Mouse (Mus musculus) kidney, postnatal 0 days (tissue): ENCODE data around the gene Ang2. TPM values are rescaled to one million over a fixed set of nuclear protein-coding genes. Genes with fewer than 3 reads are reported as not detected.
A peak's percentile ranks its signal among the peaks of the same experiment; 100 is the strongest.

ENCODE experiments used
- ATAC-seq: fragments of 200-750 bp; cut with Nextera tagmentation; replicated peaks from 2 replicates; pipeline ENCODE4 v1.8.0; 2017; ENCODE audit warnings: low read depth, moderate number of reproducible peaks, moderate TSS enrichment, moderate library complexity; ENCODE audit not compliant: low FRiP score
- DNase-seq: peaks from one replicate; pipeline ENCODE4 v3.0.0-alpha.2; 2016; ENCODE audit warnings: low spot score
- H3K27ac ChIP-seq: fragments of 300-500 bp; sonication (generic); 2 replicates; pipeline ENCODE4 v1.5.1; 2014; ENCODE audit warnings: mild to moderate bottlenecking
- H3K27me3 ChIP-seq: fragments of 300-500 bp; sonication (generic); 2 replicates; pipeline ENCODE4 v1.6.1; 2014; ENCODE audit warnings: low read length, mixed read lengths; ENCODE audit not compliant: insufficient read depth
- H3K36me3 ChIP-seq: fragments of 300-500 bp; sonication (generic); 2 replicates; pipeline ENCODE4 v1.6.1; 2014; ENCODE audit warnings: low read length, mixed read lengths; ENCODE audit not compliant: insufficient read depth
- H3K4me1 ChIP-seq: fragments of 300-500 bp; sonication (generic); replicated peaks from 2 replicates; pipeline ENCODE4 v1.6.1; 2014; ENCODE audit warnings: antibody characterized with exemption, low read length, mixed read lengths; ENCODE audit not compliant: insufficient read depth
- H3K4me2 ChIP-seq: fragments of 300-500 bp; sonication (generic); 2 replicates; pipeline ENCODE4 v1.6.1; 2014; ENCODE audit warnings: mild to moderate bottlenecking, low read length, moderate library complexity, mixed read lengths
- H3K4me3 ChIP-seq: fragments of 300-500 bp; sonication (generic); replicated peaks from 2 replicates; pipeline ENCODE4 v1.5.1; 2014; ENCODE audit warnings: low read depth, low read length
- H3K9ac ChIP-seq: fragments of 300-500 bp; sonication (generic); 2 replicates; pipeline ENCODE4 v1.6.1; 2014; ENCODE audit warnings: low read depth, low read length
- H3K9me3 ChIP-seq: fragments of 300-500 bp; sonication (generic); replicated peaks from 2 replicates; pipeline ENCODE4 v1.6.1; 2016; ENCODE audit warnings: low read length, inconsistent platforms, mixed read lengths
- CTCF ChIP-seq: IDR thresholded peaks from 2 replicates; pipeline ENCODE4 v1.5.1; 2016; ENCODE audit warnings: antibody characterized with exemption, low read depth, mild to moderate bottlenecking, moderate library complexity
- WGBS: fragments of 180-500 bp; shearing (Covaris S2); extraction: QIAGEN DNeasy Blood & Tissue Kit; methylation state at CpG from one replicate; pipeline ENCODE4 v1.1.7; 2014; 5-methylcytosine and 5-hydroxymethylcytosine counted together
- polyA plus RNA-seq: library from polyadenylated mRNA; unstranded; fragments of >200 nt; fragmentation: Nextera tagmentation; extraction: Ambion mirVana; gene quantifications from 2 replicates; pipeline ENCODE4 v1.2.1, GENCODE M21; 2015

Ang2 gene
- polyA plus RNA-seq, 1 experiment from 2014 or later: not detected

DNA sequence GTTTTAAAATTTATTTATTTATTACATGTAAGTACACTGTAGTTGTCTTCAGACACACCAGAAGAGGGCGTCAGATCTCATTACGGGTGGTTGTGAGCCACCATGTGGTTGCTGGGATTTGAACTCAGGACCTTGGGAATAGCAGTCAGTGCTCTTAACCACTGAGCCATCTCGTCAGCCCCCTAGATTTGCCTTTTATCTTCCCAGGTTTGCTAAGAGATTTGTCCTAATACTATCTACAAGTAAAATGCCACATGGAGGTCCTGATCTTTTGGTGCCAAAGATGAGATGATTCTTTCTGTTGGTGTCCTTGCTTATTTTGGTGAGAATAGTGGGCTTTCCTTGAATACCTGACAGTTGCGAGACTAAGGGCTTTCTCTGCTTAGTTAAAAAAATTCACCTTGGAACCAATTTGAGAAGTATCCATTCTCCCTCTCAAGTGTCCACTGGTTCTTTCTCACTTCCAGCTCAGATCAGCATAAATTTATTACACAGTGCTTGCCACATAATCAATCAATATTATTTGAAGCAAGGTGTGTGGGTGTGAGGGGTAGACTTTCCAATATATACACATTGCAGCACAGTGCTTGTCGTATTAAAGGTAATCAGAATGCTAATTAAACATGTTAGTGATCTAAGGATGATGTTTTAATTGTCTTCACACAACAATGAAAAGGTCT is 42.8 kb downstream of the Ang2 start:
- no peaks in the 10 kb centered on the region for H3K36me3 ChIP-seq
- no peaks in the 10 kb centered on the region for H3K4me1 ChIP-seq
- ATAC-seq (no peak), DNase-seq (peak; percentile 25)
- 60% methylated on average over 5 of the region's 5 CpGs for WGBS
- H3K27ac ChIP-seq: no peak overlapping the region
- H3K4me2 ChIP-seq: no peak overlapping the region
- TF ChIP-seq CTCF: no peak
- H3K9ac ChIP-seq: no peak overlapping the region
- no peak overlapping the region for H3K4me3 ChIP-seq
- H3K27me3 ChIP-seq: no peaks in the 10 kb centered on the region
- H3K9me3 ChIP-seq: no peaks in the 10 kb centered on the region

DNA sequence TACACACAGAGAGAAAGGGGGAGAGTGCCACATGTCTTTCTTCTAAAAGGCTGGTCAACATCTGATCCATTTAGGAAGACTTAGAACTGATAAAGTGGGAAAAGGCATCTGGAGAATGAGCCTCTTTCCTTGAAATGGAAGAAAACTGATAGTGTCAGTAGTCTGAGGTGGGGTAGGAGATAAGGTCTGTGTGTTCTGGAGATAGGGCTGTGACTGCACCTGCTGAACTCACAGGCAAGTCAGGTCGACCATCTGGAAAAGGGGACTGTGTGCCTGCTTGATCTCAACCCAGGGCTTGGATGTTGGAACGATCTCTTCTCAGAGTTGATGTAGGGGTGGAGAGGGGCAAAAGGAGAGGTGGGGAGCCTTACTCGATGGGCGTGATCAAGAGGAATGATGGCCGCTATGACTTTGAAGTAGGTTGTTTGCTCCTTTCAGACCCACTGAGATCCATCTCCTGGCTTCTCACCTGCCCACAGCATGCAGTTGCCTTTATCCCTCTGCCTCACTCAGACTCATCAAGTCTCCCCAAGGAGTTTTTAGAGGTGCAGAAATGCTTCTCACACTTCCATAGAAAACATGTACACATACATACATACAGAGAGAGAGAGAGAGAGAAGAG is 46.6 kb downstream of the Ang2 start:
- no peak for ATAC-seq
- 73% methylated on average over 5 of the region's 5 CpGs for WGBS
- H3K4me1 ChIP-seq: no peaks in the 10 kb centered on the region
- no peak for TF ChIP-seq CTCF
- H3K36me3 ChIP-seq: no peaks in the 10 kb centered on the region
- no peaks in the 10 kb centered on the region for H3K9me3 ChIP-seq
- no peak overlapping the region for H3K4me3 ChIP-seq
- no peak overlapping the region for H3K27ac ChIP-seq
- H3K27me3 ChIP-seq: no peaks in the 10 kb centered on the region
- no peak overlapping the region for H3K9ac ChIP-seq
- DNase-seq: no peak
- no peak overlapping the region for H3K4me2 ChIP-seq

DNA sequence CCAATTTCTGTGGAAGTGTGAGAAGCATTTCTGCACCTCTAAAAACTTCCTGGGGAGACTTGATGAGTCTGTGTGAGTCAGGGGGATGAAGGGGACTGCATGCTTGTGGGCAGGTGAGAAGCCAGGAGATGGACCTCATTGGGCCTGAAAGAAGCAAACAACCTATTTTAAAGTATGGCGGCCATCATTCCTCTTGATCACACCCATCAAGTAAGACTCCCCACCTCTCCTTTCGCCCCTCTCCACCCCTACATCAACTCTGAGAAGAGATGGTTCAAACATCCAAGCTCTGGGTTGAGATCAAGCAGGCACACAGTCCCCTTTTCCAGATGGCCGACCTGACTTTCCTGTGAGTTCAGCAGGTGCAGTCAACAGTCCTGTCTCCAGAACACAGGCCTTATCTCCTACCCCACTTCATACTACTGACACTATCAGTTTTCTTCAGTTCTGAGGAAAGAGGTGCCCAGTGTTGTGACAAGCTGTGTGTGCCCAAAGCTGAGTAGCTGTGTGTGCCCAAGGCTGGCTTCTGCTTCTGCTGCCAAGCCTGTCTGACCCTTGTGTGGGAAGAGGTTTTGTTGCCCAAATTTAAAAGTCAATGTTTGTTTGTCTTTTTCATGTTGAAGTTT is 48.6 kb downstream of the Ang2 start:
- no peak for DNase-seq
- Histone ChIP-seq H3K9me3 (no peaks in the 10 kb centered on the region), H3K4me1 (no peaks in the 10 kb centered on the region), H3K4me2 (no peak overlapping the region), H3K4me3 (no peak overlapping the region), H3K36me3 (no peaks in the 10 kb centered on the region), H3K27ac (no peak overlapping the region), H3K9ac (no peak overlapping the region), H3K27me3 (no peaks in the 10 kb centered on the region)
- no peak for ATAC-seq
- 93% methylated on average over 3 of the region's 3 CpGs for WGBS
- TF ChIP-seq CTCF: no peak

DNA sequence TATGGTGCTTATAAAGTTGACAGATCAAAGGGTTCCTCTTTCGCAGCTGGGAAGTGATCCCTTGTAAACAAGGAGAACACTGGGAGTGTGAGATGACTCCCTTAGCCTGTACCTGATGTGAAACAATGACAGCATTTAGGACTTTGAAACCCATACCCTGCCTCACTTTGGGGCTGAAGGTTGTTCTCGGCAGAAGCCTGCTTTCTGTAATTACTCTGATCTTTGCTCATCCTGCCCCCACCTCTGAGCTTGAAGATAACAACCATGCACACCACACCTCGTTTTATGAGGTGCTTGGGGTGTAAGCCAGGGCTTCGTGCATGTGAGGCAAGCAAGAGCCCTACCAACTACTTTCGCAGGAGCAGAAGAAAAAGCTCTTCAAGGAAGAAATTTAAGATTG is 49.8 kb downstream of the Ang2 start:
- DNase-seq (peak; percentile 27), ATAC-seq (no peak)
- Histone ChIP-seq H3K4me1 (no peaks in the 10 kb centered on the region), H3K27me3 (no peaks in the 10 kb centered on the region), H3K9me3 (no peaks in the 10 kb centered on the region), H3K9ac (no peak overlapping the region), H3K4me3 (no peak overlapping the region), H3K4me2 (no peak overlapping the region), H3K36me3 (no peaks in the 10 kb centered on the region), H3K27ac (no peak overlapping the region)
- 17% methylated on average over 5 of the region's 5 CpGs for WGBS
- no peak for TF ChIP-seq CTCF

DNA sequence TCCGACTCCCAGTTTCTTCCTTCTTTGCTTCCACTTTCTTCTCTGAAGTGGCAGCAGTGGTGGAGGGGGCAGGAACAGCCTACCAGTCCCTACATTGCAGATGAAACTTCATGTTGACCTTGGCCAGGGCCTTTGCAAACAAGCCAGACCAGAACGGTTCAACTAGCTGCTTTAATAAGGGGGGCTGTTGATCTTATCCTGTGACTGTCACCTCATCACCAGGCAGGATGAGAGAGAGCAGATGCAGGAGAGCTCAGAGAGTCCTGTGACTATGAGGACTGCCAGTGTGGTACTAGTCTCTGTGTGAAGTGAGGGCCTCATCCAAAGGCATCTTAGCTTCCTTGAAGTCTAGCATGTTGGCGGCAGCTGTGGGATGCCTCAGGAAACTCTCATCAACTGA is 50.9 kb downstream of the Ang2 start:
- Histone ChIP-seq H3K27ac (no peak overlapping the region), H3K9me3 (no peaks in the 10 kb centered on the region), H3K4me1 (no peaks in the 10 kb centered on the region), H3K27me3 (no peaks in the 10 kb centered on the region), H3K4me2 (no peak overlapping the region), H3K4me3 (no peak overlapping the region), H3K36me3 (no peaks in the 10 kb centered on the region), H3K9ac (no peak overlapping the region)
- ATAC-seq: no peak
- DNase-seq: no peak
- 65% methylated on average over 3 of the region's 3 CpGs for WGBS
- TF ChIP-seq CTCF: no peak

DNA sequence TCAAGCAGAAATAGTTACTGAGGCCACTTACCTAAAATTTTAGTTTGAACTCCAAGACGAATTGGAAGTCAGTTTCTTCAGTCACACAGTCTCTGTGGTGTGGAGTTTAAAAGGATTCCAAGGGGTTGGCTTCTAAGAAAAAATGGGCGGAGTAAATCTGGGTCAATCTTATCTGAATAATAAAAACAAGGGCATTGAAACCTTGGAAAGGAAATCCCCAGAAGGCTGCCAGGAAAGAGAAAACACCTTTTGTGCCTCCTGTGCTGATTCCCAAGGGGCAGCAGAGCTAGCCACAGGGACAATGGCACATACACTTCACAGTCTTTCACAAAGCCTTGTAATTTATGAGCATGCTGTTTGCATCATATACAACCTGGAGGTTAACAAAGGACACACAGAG is 52.3 kb downstream of the Ang2 start, which contains the start of gene Rnase1:
TSS of gene Rnase1 (minus strand) at position 101 of the 400 bp plus-strand sequence.
- Histone ChIP-seq H3K4me2 (no peak within 1 kb of the TSS), H3K36me3 (no peaks in the 10 kb centered on the region), H3K9ac (no peak within 1 kb of the TSS), H3K9me3 (no peaks in the 10 kb centered on the region), H3K27ac (no peak within 1 kb of the TSS), H3K4me3 (no peak within 1 kb of the TSS), H3K4me1 (no peaks in the 10 kb centered on the region), H3K27me3 (no peaks in the 10 kb centered on the region)
- 70% methylated on average over 2 of the region's 2 CpGs for WGBS
- ATAC-seq (no peak), DNase-seq (no peak)
- no peak for TF ChIP-seq CTCF
